Mouse (Mus musculus) gastrocnemius, postnatal 36 days (tissue): ENCODE measurements at regions not wholly inside any gene's neighbourhood (a gene's known extent, or its start where the extent isn't known, plus 50 kb on each side); places are given as distances from the start of the nearest gene placed in this dataset.
A peak's percentile ranks its signal among the peaks of the same experiment; 100 is the strongest.
"Not testable (repeated sequence)": the region's sequence is repeated elsewhere in the genome, so short reads cannot be mapped to it uniquely, and the experiment has no call there.

Experiments
- DNase-seq, 2 experiments: peaks; one replicate each; pipeline ENCODE4 v3.0.0; 2022
- intact Hi-C: fragments of 180-260 bp; cut with DNase I; formaldehyde crosslinking; loops from one replicate; pipeline ENCODE4 v1.15.1; 2025

GRCm38 (mm10) chr3:22285904-22286303 lies 209.5 kb downstream of the Tbl1xr1 start:
- no peak for DNase-seq
- intact Hi-C loops: no loop called here

- no peak for DNase-seq
- intact Hi-C loops: no loop called here
These were observed 217.0 kb downstream of the Tbl1xr1 start for GRCm38 (mm10) chr3:22293466-22293865.

GRCm38 (mm10) chr3:22294081-22294480 lies 217.6 kb downstream of the Tbl1xr1 start:
- not testable (repeated sequence) for DNase-seq

DNA sequence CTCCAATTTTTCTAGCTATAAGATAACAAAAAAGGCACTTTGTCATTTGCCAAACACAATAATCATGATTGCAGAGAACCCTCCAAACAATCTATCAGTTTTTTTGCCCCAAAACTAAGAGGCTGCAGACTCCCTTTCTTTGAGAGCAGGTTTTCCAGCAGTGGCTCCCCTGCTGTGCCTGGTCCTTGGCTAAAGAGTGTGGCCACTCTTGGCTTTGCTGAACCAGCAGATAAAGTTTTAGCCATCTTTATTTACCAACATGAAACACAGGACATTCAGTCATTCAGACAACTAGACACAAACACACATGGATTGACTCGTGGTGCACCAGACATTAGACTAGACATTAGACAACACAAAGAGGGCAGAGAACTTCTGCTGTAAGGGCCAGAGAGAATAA lies 220.5 kb downstream of the Tbl1xr1 start:
- intact Hi-C loops, DNase-seq: not testable (repeated sequence)

More at GRCm38 (mm10) chr3:22294081-22294480, 217.6 kb downstream of the Tbl1xr1 start:
- intact Hi-C loops: not testable (repeated sequence)

- DNase-seq, intact Hi-C loops: not testable (repeated sequence)
These were observed 221.4 kb downstream of the Tbl1xr1 start for GRCm38 (mm10) chr3:22297831-22298230.

DNA sequence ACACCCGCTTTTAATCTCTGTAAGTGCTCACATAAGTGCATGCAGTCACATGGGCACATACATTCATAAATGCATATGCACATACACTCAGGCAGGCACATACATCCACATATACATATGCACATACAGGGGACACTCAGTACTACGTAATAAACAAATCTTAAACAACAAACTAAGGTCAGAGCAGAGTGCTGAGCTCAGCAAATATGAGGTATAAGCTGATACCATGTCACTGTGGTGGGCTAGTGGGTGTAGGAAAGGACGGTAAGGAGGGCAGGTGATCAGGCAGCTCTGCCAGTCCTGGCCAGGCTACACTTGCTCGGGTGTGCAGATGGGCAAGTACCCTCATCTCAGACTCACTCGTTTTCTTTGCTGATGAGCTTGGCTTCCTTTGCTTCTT lies 224.1 kb downstream of the Tbl1xr1 start:
- DNase-seq: no peak
- intact Hi-C loops: no loop called here

DNA sequence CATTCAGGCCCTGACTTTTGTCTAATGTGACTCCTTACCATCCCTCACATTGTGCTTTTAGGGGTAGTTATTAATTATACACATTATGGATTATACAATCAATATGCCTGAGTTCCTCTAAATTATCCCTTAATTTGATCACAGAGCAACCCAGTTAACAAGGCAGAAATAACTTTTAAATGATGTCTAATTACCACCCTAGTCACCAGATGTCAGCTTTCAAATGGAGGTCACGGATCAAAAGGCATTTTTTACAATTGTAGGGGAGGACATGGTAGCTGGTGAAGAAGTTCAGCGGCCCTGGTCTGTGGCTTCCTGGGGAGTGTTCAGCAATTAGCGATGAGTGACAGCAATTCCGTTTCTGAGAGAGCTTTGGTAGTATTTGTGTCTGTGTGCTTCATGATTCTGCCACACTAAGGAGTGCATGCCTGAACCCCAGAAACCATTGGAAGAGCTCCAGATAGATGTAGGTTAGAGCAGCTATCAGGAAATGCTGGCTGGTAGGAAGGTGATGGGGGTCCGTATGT lies 225.6 kb downstream of the Tbl1xr1 start:
- intact Hi-C loops: no loop called here
- DNase-seq: no peak

DNA sequence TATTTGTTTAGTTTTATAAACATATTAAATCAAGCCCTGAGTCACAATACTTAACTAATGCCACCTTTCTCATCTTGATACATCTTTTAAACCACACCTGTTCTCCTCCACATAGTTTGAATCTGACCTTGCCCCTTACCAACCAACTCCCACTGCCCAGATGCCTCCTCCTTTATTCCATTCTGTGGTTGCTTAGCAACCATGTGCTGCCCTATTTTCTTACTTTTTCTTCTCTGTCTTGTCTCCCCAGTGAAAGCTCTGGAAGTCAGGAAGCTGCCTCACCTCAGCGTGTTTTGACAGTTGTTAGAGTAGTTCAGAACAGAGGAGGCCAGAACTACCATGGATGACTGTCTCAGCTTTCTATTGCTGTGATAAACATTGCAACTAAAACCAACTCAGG lies 227.7 kb downstream of the Tbl1xr1 start:
- DNase-seq: no peak
- intact Hi-C loops: no loop called here

- DNase-seq: no peak
- intact Hi-C loops: no loop called here
These were observed 230.2 kb downstream of the Tbl1xr1 start for GRCm38 (mm10) chr3:22306624-22307023.

DNA sequence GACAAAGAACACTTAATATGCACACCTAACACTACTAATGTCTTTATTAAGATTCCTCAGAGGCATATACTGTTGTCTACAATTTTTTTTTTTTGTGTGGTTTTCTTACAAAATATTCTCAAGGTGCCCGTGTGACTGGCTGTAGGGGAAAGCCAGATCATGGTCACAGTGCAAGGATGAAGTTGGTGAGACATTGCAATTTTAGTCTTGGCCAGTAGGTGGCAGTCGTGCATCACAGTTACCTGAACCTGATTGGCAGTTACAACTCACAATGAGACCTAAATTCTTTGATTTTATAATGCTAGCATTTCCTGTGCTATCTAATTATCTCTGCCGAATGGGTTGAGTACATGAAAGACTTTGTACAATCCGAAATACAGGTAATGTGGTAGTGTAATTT lies 232.5 kb downstream of the Tbl1xr1 start:
- peak; percentile 9 to 22 for DNase-seq
- intact Hi-C loops: no loop called here

DNA sequence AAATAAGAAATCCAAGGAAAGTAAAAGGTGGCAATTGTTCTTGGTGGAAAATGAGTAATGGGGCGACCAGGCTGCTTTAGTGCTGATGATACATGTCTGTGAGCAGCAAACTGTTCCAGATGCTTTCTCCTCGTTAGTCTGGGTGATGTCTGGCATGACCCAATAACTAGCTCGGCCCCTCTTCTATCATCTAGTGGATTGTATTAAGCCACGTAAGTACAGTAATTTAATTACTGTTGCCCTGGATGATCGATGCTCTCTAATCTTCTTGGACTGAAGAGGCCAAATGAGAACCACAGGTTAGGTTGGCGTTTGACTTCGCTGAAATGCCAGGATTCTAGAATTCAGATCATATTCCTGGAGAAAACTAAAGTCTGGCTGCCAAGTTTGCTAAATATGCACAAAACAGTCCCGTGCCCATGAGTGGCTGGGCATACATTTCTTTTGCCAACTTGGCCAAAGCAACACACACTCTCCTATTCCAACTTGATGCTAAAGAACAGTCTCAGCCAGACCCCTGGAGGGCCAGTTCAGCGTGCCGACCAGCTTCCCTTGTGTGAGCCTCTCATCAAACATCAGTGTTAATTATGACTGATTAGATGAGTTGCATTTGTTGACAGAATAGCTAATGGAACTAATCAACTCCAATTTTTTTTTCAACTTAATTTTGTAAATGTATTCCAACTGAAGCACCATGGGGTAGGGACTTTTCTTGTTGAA lies 240.2 kb downstream of the Tbl1xr1 start:
- intact Hi-C loops: no loop called here

DNA sequence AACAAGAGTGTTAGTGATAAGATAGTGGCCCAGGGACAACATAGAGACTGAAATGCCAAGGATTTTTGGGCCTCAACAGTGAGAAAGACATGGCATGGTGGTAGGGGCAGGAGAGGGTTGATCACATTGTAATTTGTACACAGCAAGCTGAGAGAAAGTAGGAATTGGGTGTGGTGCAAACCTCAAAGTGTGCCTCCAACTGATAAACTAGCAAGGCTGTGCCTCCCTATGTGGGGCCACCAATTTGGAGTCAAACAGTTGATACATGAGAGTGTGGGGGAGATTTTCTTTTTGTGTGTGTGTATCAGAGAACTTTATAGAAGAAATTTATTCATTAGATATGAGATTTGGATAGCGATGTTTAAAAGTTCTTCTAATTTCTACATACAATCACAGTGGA lies 244.0 kb downstream of the Tbl1xr1 start:
- intact Hi-C loops, DNase-seq: not testable (repeated sequence)

More for the DNA sequence above, 240.2 kb downstream of the Tbl1xr1 start:
- DNase-seq: no peak

GRCm38 (mm10) chr3:22331240-22331639 lies 254.8 kb downstream of the Tbl1xr1 start:
- intact Hi-C loops: no loop called here
- DNase-seq: no peak
